Mouse (Mus musculus): ENCODE measurements around the gene C87436.

DNA sequence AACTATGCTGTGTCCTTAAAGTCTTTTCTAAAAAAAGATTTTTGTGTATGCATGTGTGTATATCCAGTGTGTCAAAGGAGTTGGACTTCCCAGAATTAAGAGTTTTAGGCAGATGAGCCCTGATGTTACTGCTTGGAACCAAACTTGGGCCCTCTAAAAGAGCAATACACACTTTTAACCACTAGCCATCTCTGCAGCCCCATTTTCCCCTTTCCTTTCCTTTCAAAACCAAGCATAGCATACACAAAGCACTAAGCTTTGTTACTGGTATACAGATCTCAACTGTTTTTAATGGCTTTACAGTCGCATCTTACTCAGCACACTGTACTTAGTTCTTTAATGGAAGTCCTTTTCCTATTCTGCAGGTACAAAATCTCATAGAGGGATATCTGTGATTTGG, 1.4 kb downstream of the C87436 start:
- TF ChIP-seq EP300 (IDR thresholded peaks at IDR 0.05; ENCODE audit: low read length) (no peak), MAZ (IDR thresholded peaks at IDR 0.05; ENCODE audit: low read depth, low read length) (no peak), POLR2A (IDR thresholded peaks at IDR 0.05; ENCODE audit: low read depth, low read length) (no peak), GABPA (IDR thresholded peaks at IDR 0.05; ENCODE audit: insufficient replicate concordance, low read depth, low read length) (no peak), ZMIZ1 (IDR thresholded peaks at IDR 0.05; ENCODE audit: low read depth, low read length) (no peak), CTCF (conservative IDR thresholded peaks at IDR 0.05 in 1 of 2, IDR thresholded peaks at IDR 0.05 in 1 of 2; ENCODE audit: low read depth in 2 of 2, low read length in 2 of 2) (no peak), SIN3A (IDR thresholded peaks at IDR 0.05; ENCODE audit: low read length) (no peak), JUND (conservative IDR thresholded peaks at IDR 0.05; ENCODE audit: low read depth, low read length) (no peak), USF2 (conservative IDR thresholded peaks at IDR 0.05; ENCODE audit: low read depth, low read length) (no peak), CHD1 (IDR thresholded peaks at IDR 0.05; ENCODE audit: low read depth, low read length) (no peak), ETS1 (conservative IDR thresholded peaks at IDR 0.05; ENCODE audit: low read depth, low read length) (no peak)
